Mouse (Mus musculus) neural tube, embryonic 14.5 days (tissue): ENCODE measurements around the gene Cavin1. TPM values are rescaled to one million over a fixed set of nuclear protein-coding genes. Genes with fewer than 3 reads are reported as not detected.
"Not testable (repeated sequence)": the region's sequence is repeated elsewhere in the genome, so short reads cannot be mapped to it uniquely, and the experiment has no call there.

ENCODE experiments used
- ATAC-seq: fragments of 200-750 bp; cut with Nextera tagmentation; 2 replicates; pipeline ENCODE4 v1.8.0; 2017; ENCODE audit warnings: low read depth, mild to moderate bottlenecking, moderate TSS enrichment, moderate library complexity
- H3K27ac ChIP-seq: fragments of 300-500 bp; sonication (generic); 2 replicates; pipeline ENCODE4 v1.5.1; 2014; ENCODE audit warnings: low read depth, mild to moderate bottlenecking, control low read depth, low read length, moderate library complexity, mixed read lengths
- H3K27me3 ChIP-seq: fragments of 300-500 bp; sonication (generic); 2 replicates; pipeline ENCODE4 v1.6.1; 2014; ENCODE audit warnings: low read length; ENCODE audit not compliant: control insufficient read depth, insufficient read depth
- H3K36me3 ChIP-seq: fragments of 300-500 bp; sonication (generic); 2 replicates; pipeline ENCODE4 v1.6.1; 2014; ENCODE audit warnings: low read length, mixed read lengths; ENCODE audit not compliant: control insufficient read depth, insufficient read depth
- H3K4me1 ChIP-seq: fragments of 300-500 bp; sonication (generic); 2 replicates; pipeline ENCODE4 v1.6.1; 2014; ENCODE audit warnings: low read length; ENCODE audit not compliant: control insufficient read depth, insufficient read depth
- H3K4me2 ChIP-seq: fragments of 300-500 bp; sonication (generic); 2 replicates; pipeline ENCODE4 v1.6.1; 2014; ENCODE audit warnings: mild to moderate bottlenecking, low read depth, low read length, control low read depth
- H3K4me3 ChIP-seq: fragments of 300-500 bp; sonication (generic); 2 replicates; pipeline ENCODE4 v1.5.1; 2014; ENCODE audit warnings: low read depth, low read length, control low read depth, mixed read lengths
- H3K9ac ChIP-seq: fragments of 300-500 bp; sonication (generic); replicated peaks from 2 replicates; pipeline ENCODE4 v1.6.1; 2014; ENCODE audit warnings: low read depth, mild to moderate bottlenecking, control low read depth, low read length, mixed read lengths
- H3K9me3 ChIP-seq: fragments of 300-500 bp; sonication (generic); 2 replicates; pipeline ENCODE4 v1.6.1; 2016; ENCODE audit warnings: low read length; ENCODE audit not compliant: control insufficient read depth
- WGBS: fragments of 180-500 bp; shearing (Covaris S2); extraction: QIAGEN DNeasy Blood & Tissue Kit; methylation state at CpG from one replicate; pipeline ENCODE4 v1.1.7; 2014; 5-methylcytosine and 5-hydroxymethylcytosine counted together
- polyA plus RNA-seq: library from polyadenylated mRNA; unstranded; fragments of >200 nt; fragmentation: Nextera tagmentation; extraction: Ambion mirVana; gene quantifications from 2 replicates; pipeline ENCODE4 v1.2.1, GENCODE M21; 2014

Gene Cavin1
- polyA plus RNA-seq: 5.3 and 20.4 TPM in 2 replicates

DNA sequence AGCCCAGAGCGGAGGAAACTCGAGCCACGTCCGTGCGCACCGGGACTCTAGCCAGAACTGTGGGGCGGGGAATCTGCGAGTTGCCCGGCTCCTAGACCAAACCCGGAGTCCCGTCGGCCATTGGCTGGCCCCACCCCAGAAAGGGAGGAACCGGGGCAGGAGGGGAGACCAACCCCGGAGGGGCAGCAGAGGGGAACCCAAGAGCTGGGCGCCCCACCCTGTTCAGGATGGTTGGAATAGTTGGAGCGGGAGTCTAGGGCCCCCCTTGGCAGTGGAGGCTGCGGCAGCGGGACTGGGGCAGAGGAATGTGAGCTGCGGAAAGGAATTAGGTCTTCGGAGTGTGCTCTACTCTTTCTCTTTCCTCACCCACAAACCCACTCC lies at the start of gene Cavin1:
Gene Cavin1 (minus strand): TSS at position 331 of the 381 bp plus-strand sequence.
- Histone ChIP-seq H3K4me3 (peak within 1 kb of the TSS; percentile 32), H3K4me1 (no peaks in the 10 kb centered on the region), H3K9me3 (no peaks in the 10 kb centered on the region), H3K27ac (peak within 1 kb of the TSS; percentile 28; the same call in 1 of the 2 replicates), H3K36me3 (no peaks in the 10 kb centered on the region), H3K9ac (0 out of 2 replicates have a peak within 1 kb of the TSS, but pooled peaks have one; percentile 28), H3K4me2 (peak within 1 kb of the TSS; percentile 46), H3K27me3 (peaks cover 45% of the 10 kb centered on the region)
- peak; percentile 49; the same call in 1 of the 2 replicates for ATAC-seq
- 1% methylated on average over 20 of the region's 20 CpGs for WGBS

GRCm38 (mm10) chr11:101011641-101012040 lies 41.0 kb upstream of the Cavin1 start:
- Histone ChIP-seq H3K27ac (no peak overlapping the region), H3K9me3 (no peaks in the 10 kb centered on the region), H3K4me1 (peaks cover 14% of the 10 kb centered on the region), H3K4me2 (peak overlapping the region; percentile 75), H3K27me3 (no peaks in the 10 kb centered on the region; the same call in 1 of the 2 replicates), H3K4me3 (no peak overlapping the region), H3K36me3 (peaks cover 19% of the 10 kb centered on the region; the same call in 1 of the 2 replicates), H3K9ac (0 out of 2 replicates have a peak overlapping the region, but pooled peaks have one; percentile 89)
- ATAC-seq: no peak
- WGBS: 85% methylated on average over 6 of the region's 6 CpGs

GRCm38 (mm10) chr11:101009888-101010784 lies 39.4 kb upstream of the Cavin1 start:
- Histone ChIP-seq H3K4me1 (peaks cover 14% of the 10 kb centered on the region), H3K4me2 (peak overlapping the region; percentile 75), H3K27ac (peak overlapping the region; percentile 89), H3K4me3 (peak overlapping the region; percentile 80), H3K9me3 (no peaks in the 10 kb centered on the region), H3K36me3 (peaks cover 14% of the 10 kb centered on the region; the same call in 1 of the 2 replicates), H3K27me3 (no peaks in the 10 kb centered on the region; the same call in 1 of the 2 replicates), H3K9ac (peak overlapping the region; percentile 89)
- 8% methylated on average over 29 of the region's 29 CpGs for WGBS
- peak; percentile 48; the same call in 1 of the 2 replicates for ATAC-seq

GRCm38 (mm10) chr11:101009046-101009887 lies 38.6 kb upstream of the Cavin1 start, which contains the start of gene Atp6v0a1:
Atp6v0a1 (plus strand) TSS chr11:101009452.
- H3K9ac ChIP-seq: peak within 1 kb of the TSS; percentile 89
- peak within 1 kb of the TSS; percentile 76 for H3K4me2 ChIP-seq
- peaks cover 9% of the 10 kb centered on the region; the same call in 1 of the 2 replicates for H3K36me3 ChIP-seq
- peak; percentile 100 for ATAC-seq
- under 1% methylated on average over 44 of the region's 44 CpGs for WGBS
- peak within 1 kb of the TSS; percentile 80 for H3K4me3 ChIP-seq
- peaks cover 14% of the 10 kb centered on the region for H3K4me1 ChIP-seq
- no peaks in the 10 kb centered on the region; the same call in 1 of the 2 replicates for H3K27me3 ChIP-seq
- H3K9me3 ChIP-seq: no peaks in the 10 kb centered on the region
- peak within 1 kb of the TSS; percentile 89 for H3K27ac ChIP-seq

DNA sequence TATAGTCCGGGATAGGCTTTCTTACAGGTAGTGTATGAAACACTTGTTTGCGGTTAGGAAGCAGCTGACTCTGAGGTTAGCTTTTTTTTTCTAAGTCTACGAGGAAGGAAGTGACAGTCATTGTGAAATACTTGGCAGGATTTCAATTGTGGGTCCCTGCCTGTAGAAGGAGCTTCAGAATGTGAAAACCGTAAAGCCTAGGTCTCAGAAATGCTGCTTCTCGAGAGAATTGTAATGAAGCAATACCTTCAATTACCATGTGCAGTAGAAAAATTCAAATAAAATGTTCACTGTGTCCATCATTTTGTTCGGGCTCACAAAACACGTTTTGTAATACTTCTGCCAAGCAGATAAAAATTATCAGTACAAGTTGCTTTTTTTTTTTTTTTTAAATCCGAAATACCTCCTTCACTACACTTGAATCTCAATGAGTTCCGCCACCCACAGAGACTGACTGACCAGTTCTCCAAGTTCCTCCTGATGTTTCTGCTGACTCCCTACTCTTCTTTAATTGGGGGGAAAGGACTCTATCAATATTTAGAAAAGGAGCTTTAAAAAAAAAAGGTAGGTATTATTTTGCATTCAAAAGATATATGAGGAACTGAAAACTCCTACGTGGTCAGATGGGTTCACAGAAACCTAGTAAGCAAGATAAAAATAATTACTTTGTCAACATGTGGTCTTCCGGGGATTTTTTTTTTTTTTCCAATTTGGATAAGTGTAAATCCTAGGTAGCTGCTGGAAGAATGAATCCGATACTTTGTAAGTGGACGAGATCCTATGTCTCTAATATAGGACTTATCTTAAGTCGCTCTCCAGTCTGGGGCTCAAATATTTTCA lies 37.7 kb upstream of the Cavin1 start:
- H3K4me2 ChIP-seq: peak overlapping the region; percentile 76
- H3K36me3 ChIP-seq: peaks cover under 1% of the 10 kb centered on the region; the same call in 1 of the 2 replicates
- WGBS: 53% methylated on average over 14 of the region's 14 CpGs
- H3K27me3 ChIP-seq: no peaks in the 10 kb centered on the region; the same call in 1 of the 2 replicates
- H3K9me3 ChIP-seq: no peaks in the 10 kb centered on the region
- H3K4me3 ChIP-seq: peak overlapping the region; percentile 80
- peak overlapping the region; percentile 39; the same call in 1 of the 2 replicates for H3K9ac ChIP-seq
- peaks cover 14% of the 10 kb centered on the region for H3K4me1 ChIP-seq
- ATAC-seq: no peak
- peak overlapping the region; percentile 89 for H3K27ac ChIP-seq

DNA sequence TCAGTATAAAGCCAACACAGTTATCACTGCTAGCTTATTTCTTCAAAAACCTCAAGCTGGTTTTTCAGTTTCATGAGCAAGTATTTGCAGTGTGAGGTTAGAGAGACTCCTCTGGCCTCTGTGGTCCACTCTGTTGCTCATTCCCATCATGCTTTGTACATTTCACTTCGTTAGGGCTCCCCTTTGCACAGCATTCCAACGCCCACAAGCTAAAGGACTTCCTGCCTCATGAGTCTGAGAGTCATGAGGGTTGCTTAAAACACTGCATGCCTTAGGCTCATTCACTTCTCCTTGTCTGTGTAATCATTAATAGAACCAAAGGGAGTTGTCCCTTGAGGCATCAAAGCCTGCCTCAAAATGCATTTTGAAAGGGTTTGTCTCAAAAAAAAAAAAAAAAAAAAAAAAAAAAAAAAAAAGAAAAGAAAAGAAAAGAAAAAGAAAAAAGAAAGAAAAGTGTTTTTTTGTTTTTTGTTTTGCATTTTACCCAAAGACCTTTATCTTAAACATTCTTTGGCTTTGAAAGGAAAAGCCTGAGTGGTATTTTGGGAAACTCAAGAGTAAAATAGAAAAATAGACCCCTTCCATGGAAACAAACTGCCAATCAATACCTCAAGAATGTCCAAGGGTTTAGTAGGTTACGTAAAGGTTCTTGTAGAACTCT lies 32.5 kb upstream of the Cavin1 start:
- no peaks in the 10 kb centered on the region for H3K27me3 ChIP-seq
- H3K4me2 ChIP-seq: no peak overlapping the region
- no peak overlapping the region for H3K27ac ChIP-seq
- WGBS: 36% methylated on average over 3 of the region's 3 CpGs
- no peaks in the 10 kb centered on the region for H3K9me3 ChIP-seq
- no peak overlapping the region for H3K4me3 ChIP-seq
- no peak overlapping the region for H3K9ac ChIP-seq
- no peaks in the 10 kb centered on the region for H3K36me3 ChIP-seq
- no peak for ATAC-seq
- 0 out of 2 replicates have a peak, but pooled peaks cover 1% of the 10 kb centered on the region for H3K4me1 ChIP-seq

- not testable (repeated sequence) for H3K4me2 ChIP-seq, H3K9ac ChIP-seq, H3K36me3 ChIP-seq, H3K9me3 ChIP-seq, H3K4me3 ChIP-seq, ATAC-seq, H3K27me3 ChIP-seq, H3K4me1 ChIP-seq, H3K27ac ChIP-seq
- WGBS: 89% methylated on average over 4 of the region's 6 CpGs
These were observed 31.3 kb upstream of the Cavin1 start for GRCm38 (mm10) chr11:101001875-101002552.
